Mouse (Mus musculus) CH12.LX (cell line): ENCODE data around the gene Fbln1. TPM values are rescaled to one million over a fixed set of nuclear protein-coding genes. Genes with fewer than 3 reads are reported as not detected.
A peak's percentile ranks its signal among the peaks of the same experiment; 100 is the strongest.

ENCODE experiments used
- DNase-seq: peaks from one replicate; pipeline ENCODE4 v3.0.0-alpha.2; 2013; ENCODE audit errors: extremely low read depth
- H3K27ac ChIP-seq: 2 replicates; pipeline ENCODE4 v1.5.1; 2012; ENCODE audit warnings: low read depth, mild to moderate bottlenecking, control low read depth, moderate library complexity; ENCODE audit not compliant: insufficient read depth
- H3K27me3 ChIP-seq: replicated peaks from 2 replicates; pipeline ENCODE3; 2012; ENCODE audit warnings: inconsistent platforms
- H3K36me3 ChIP-seq, 2 experiments: replicated peaks in 1 of 2; 2 replicates each; pipeline versions ENCODE3 to v1.6.1; 2012; ENCODE audit warnings: inconsistent platforms in 1 of 2, low read length in 1 of 2, mild to moderate bottlenecking in 1 of 2, mixed read lengths in 1 of 2, moderate library complexity in 1 of 2; ENCODE audit not compliant: control insufficient read depth in 1 of 2, insufficient read depth in 1 of 2
- H3K4me1 ChIP-seq, 2 experiments: 2 replicates each; pipeline ENCODE4 v1.6.1; 2012; ENCODE audit warnings: inconsistent platforms in 1 of 2, moderate library complexity in 1 of 2; ENCODE audit not compliant: insufficient read depth in 2 of 2, control insufficient read depth in 1 of 2
- H3K4me2 ChIP-seq: 2 replicates; pipeline ENCODE4 v1.6.1; 2012; ENCODE audit warnings: low read depth, mild to moderate bottlenecking, control low read depth; ENCODE audit not compliant: poor library complexity, insufficient read depth, severe bottlenecking
- H3K4me3 ChIP-seq, 3 experiments: fragments of 150-350 bp in 1 of 3; sonication (generic) in 1 of 3; replicated peaks in 1 of 3; 2 replicates each; pipeline versions ENCODE3 to v1.5.1; 2011 to 2012; ENCODE audit warnings: low read depth in 2 of 3, low read length in 2 of 3, mild to moderate bottlenecking in 2 of 3, moderate library complexity in 2 of 3, control low read depth in 1 of 3, improper control_type of control experiment in 1 of 3, inconsistent platforms in 1 of 3, mixed read lengths in 1 of 3; ENCODE audit not compliant: poor library complexity in 1 of 3
- H3K79me2 ChIP-seq: replicated peaks from 2 replicates; pipeline ENCODE4 v1.6.1; 2012; ENCODE audit warnings: mild to moderate bottlenecking, moderate library complexity; ENCODE audit not compliant: control insufficient read depth, poor library complexity, insufficient read depth, severe bottlenecking; ENCODE audit errors: extremely low read depth
- H3K9ac ChIP-seq: 2 replicates; pipeline ENCODE4 v1.6.1; 2012; ENCODE audit warnings: low read depth, mild to moderate bottlenecking, control low read depth, moderate library complexity; ENCODE audit not compliant: insufficient read depth
- H3K9me3 ChIP-seq: replicated peaks from 2 replicates; pipeline ENCODE3; 2012; ENCODE audit warnings: low read length, inconsistent platforms, mixed read lengths
- CHD1 ChIP-seq: IDR thresholded peaks from 2 replicates; pipeline ENCODE4 v1.6.1; 2012; ENCODE audit warnings: low read depth, low read length, improper control_type of control experiment, inconsistent platforms
- CTCF ChIP-seq, 2 experiments: IDR thresholded peaks in 1 of 2; conservative IDR thresholded peaks in 1 of 2; 2 replicates each; pipeline ENCODE4 v1.5.1; 2011 to 2012; ENCODE audit warnings: low read depth in 2 of 2, low read length in 2 of 2, improper control_type of control experiment in 1 of 2, inconsistent platforms in 1 of 2, mild to moderate bottlenecking in 1 of 2, moderate library complexity in 1 of 2
- HCFC1 ChIP-seq: IDR thresholded peaks from 2 replicates; pipeline ENCODE4 v1.6.1; 2012; ENCODE audit warnings: low read depth, mild to moderate bottlenecking, inconsistent platforms, low read length, improper control_type of control experiment
- JUN ChIP-seq: IDR thresholded peaks from 2 replicates; pipeline ENCODE4 v1.6.1; 2011; ENCODE audit warnings: low read depth, mild to moderate bottlenecking, low read length, improper control_type of control experiment, moderate library complexity; ENCODE audit not compliant: insufficient read depth
- JUND ChIP-seq: conservative IDR thresholded peaks from 2 replicates; pipeline ENCODE4 v1.6.1; 2011; ENCODE audit warnings: low read depth, low read length, improper control_type of control experiment
- KAT2A ChIP-seq: IDR thresholded peaks from 2 replicates; pipeline ENCODE4 v1.6.1; 2012; ENCODE audit warnings: low read length, improper control_type of control experiment, inconsistent platforms; ENCODE audit not compliant: insufficient replicate concordance
- MAZ ChIP-seq: IDR thresholded peaks from 2 replicates; pipeline ENCODE4 v1.6.1; 2012; ENCODE audit warnings: low read depth, mild to moderate bottlenecking, inconsistent platforms, low read length, improper control_type of control experiment, moderate library complexity
- RAD21 ChIP-seq: IDR thresholded peaks from 2 replicates; pipeline ENCODE4 v1.6.1; 2011; ENCODE audit warnings: low read depth, mild to moderate bottlenecking, low read length, improper control_type of control experiment, moderate library complexity
- SIN3A ChIP-seq: IDR thresholded peaks from 2 replicates; pipeline ENCODE4 v1.6.1; 2012; ENCODE audit warnings: low read length, improper control_type of control experiment, inconsistent platforms
- SMC3 ChIP-seq: IDR thresholded peaks from 2 replicates; pipeline ENCODE4 v1.6.1; 2011; ENCODE audit warnings: low read depth, low read length, improper control_type of control experiment
- TBP ChIP-seq: conservative IDR thresholded peaks from 2 replicates; pipeline ENCODE4 v1.6.1; 2011; ENCODE audit warnings: low read depth, low read length, improper control_type of control experiment
- TCF12 ChIP-seq: IDR thresholded peaks from 2 replicates; pipeline ENCODE4 v1.6.1; 2014; ENCODE audit warnings: low read depth, mild to moderate bottlenecking, inconsistent platforms, low read length, improper control_type of control experiment
- USF2 ChIP-seq: conservative IDR thresholded peaks from 2 replicates; pipeline ENCODE4 v1.6.1; 2011; ENCODE audit warnings: low read depth, low read length, improper control_type of control experiment
- ZC3H11A ChIP-seq: IDR thresholded peaks from 2 replicates; pipeline ENCODE4 v1.6.1; 2012; ENCODE audit warnings: low read depth, mild to moderate bottlenecking, inconsistent platforms, low read length, improper control_type of control experiment
- ZMIZ1 ChIP-seq: IDR thresholded peaks from 2 replicates; pipeline ENCODE4 v1.6.1; 2012; ENCODE audit warnings: low read depth, mild to moderate bottlenecking, inconsistent platforms, low read length, improper control_type of control experiment
- dilution Hi-C: fragments of 300-500 bp; cut with MboI; formaldehyde crosslinking; loops from 2 replicates; pipeline ENCODE4 v1.14.3; 2020; ENCODE audit warnings: low sequenced_read_pairs; ENCODE audit not compliant: extremely low pct_unique_long_range_greater_than_20kb, extremely low pct_ligation_motif_present
- in situ Hi-C: fragments of 300-500 bp; cut with MboI; formaldehyde crosslinking; loops from 3 replicates; pipeline ENCODE4 v1.14.3; 2019; ENCODE audit warnings: low sequenced_read_pairs, low pct_ligation_motif_present, low pct_unique_long_range_greater_than_20kb, mixed read lengths
- polyA plus RNA-seq: library from polyadenylated mRNA; unstranded; fragments of >175 nt; gene quantifications from 2 replicates; pipeline ENCODE4 v1.2.1, GENCODE M21; 2012; ENCODE audit warnings: low read depth; ENCODE audit not compliant: insufficient read length
- total RNA-seq, 2 experiments: library from RNA; depleted of rRNA; stranded (reverse); fragments of 300-350 nt in 1 of 2; fragments of >200 nt in 1 of 2; gene quantifications; 2 replicates each; pipeline ENCODE4 v1.2.3; 2012 to 2014

Gene Fbln1
- total and polyA plus RNA-seq, 3 experiments: 1.4 TPM; not detected in 2

- peaks cover 16% of the 10 kb centered on the region for H3K9me3 ChIP-seq
These were observed 5.5 kb downstream of the Fbln1 start for GRCm38 (mm10) chr15:85211101-85211760.

GRCm38 (mm10) chr15:85216069-85216813, 10.5 kb downstream of the Fbln1 start:
- dilution Hi-C loops: no loop called here
- no peak overlapping the region for H3K4me2 ChIP-seq
- DNase-seq: no peak
- 0 out of 4 replicates have a peak, but pooled peaks cover 0 to 3% of the 10 kb centered on the region in 2 experiments for H3K4me1 ChIP-seq
- H3K4me3 ChIP-seq: no peak overlapping the region
- no peak overlapping the region for H3K27ac ChIP-seq
- in situ Hi-C loops: no loop called here
- no peaks in the 10 kb centered on the region for H3K36me3 ChIP-seq
- H3K27me3 ChIP-seq: peaks cover 69% of the 10 kb centered on the region
- peaks cover 9% of the 10 kb centered on the region for H3K9me3 ChIP-seq
- TF ChIP-seq CTCF (conservative IDR thresholded peaks at IDR 0.05 in 1 of 2, IDR thresholded peaks at IDR 0.05 in 1 of 2; ENCODE audit: low read depth in 2 of 2, low read length in 2 of 2) (peak in 1 of 2 experiments; percentile 18; a peak in 2 of 4 replicates), MAZ (no peak), SMC3 (no peak), RAD21 (no peak)
- H3K9ac ChIP-seq: no peak overlapping the region
- H3K79me2 ChIP-seq: no peaks in the 10 kb centered on the region

More at GRCm38 (mm10) chr15:85211101-85211760, 5.5 kb downstream of the Fbln1 start:
- no peaks in the 10 kb centered on the region for H3K4me1 ChIP-seq
- no peak overlapping the region for H3K27ac ChIP-seq
- in situ Hi-C loops (no loop called here), dilution Hi-C loops (no loop called here)
- H3K9ac ChIP-seq: no peak overlapping the region
- DNase-seq: no peak
- H3K36me3 ChIP-seq: no peaks in the 10 kb centered on the region
- H3K79me2 ChIP-seq: no peaks in the 10 kb centered on the region
- no peak overlapping the region for H3K4me2 ChIP-seq
- TF ChIP-seq ZC3H11A: no peak
- TF ChIP-seq JUN: no peak
- TF ChIP-seq TBP: no peak
- no peak for TF ChIP-seq CHD1
- no peak for TF ChIP-seq JUND
- TF ChIP-seq ZMIZ1: no peak
- no peak for TF ChIP-seq KAT2A
- no peak for TF ChIP-seq TCF12
- TF ChIP-seq USF2: no peak
- TF ChIP-seq MAZ: no peak
- no peak for TF ChIP-seq SIN3A
- TF ChIP-seq CTCF (conservative IDR thresholded peaks at IDR 0.05 in 1 of 2, IDR thresholded peaks at IDR 0.05 in 1 of 2; ENCODE audit: low read depth in 2 of 2, low read length in 2 of 2): no peak
- TF ChIP-seq HCFC1: no peak
- H3K27me3 ChIP-seq: peaks cover 59% of the 10 kb centered on the region
- H3K4me3 ChIP-seq: no peak overlapping the region
